Mouse (Mus musculus) erythroblast, embryonic 14.5 days (primary cell): Measurements from ENCODE around the gene Slc25a47. TPM values are rescaled to one million over a fixed set of nuclear protein-coding genes. Genes with fewer than 3 reads are reported as not detected.
"Not testable (repeated sequence)": the region's sequence is repeated elsewhere in the genome, so short reads cannot be mapped to it uniquely, and the experiment has no call there.

ENCODE experiments used
- H3K27me3 ChIP-seq: 2 replicates; pipeline ENCODE4 v1.6.1; 2012; ENCODE audit warnings: inconsistent platforms; ENCODE audit not compliant: control insufficient read depth
- H3K36me3 ChIP-seq: 2 replicates; pipeline ENCODE4 v1.6.1; 2012; ENCODE audit warnings: mild to moderate bottlenecking, inconsistent platforms; ENCODE audit not compliant: control insufficient read depth
- H3K4me1 ChIP-seq: 2 replicates; pipeline ENCODE4 v1.6.1; 2012; ENCODE audit warnings: inconsistent platforms; ENCODE audit not compliant: control insufficient read depth
- H3K4me3 ChIP-seq: replicated peaks from 2 replicates; pipeline ENCODE3; 2012; ENCODE audit warnings: moderate library complexity, mild to moderate bottlenecking, inconsistent platforms
- H3K9me3 ChIP-seq: 2 replicates; pipeline ENCODE4 v1.6.1; 2012; ENCODE audit warnings: low read length, inconsistent platforms, mixed read lengths; ENCODE audit not compliant: control insufficient read depth
- GATA1 ChIP-seq: IDR thresholded peaks from 2 replicates; pipeline ENCODE4 v1.6.1; 2012; ENCODE audit warnings: low read length, inconsistent platforms, mixed read lengths
- TAL1 ChIP-seq: IDR thresholded peaks from 3 replicates; pipeline ENCODE4 v1.6.1; 2012; ENCODE audit warnings: low read length, inconsistent platforms, mixed read lengths
- polyA plus RNA-seq: library from polyadenylated mRNA; stranded (reverse); fragments of >175 nt; gene quantifications from 2 replicates; pipeline ENCODE4 v1.2.3, GENCODE M21; 2012

Slc25a47 gene
- polyA plus RNA-seq, 1 experiment, result 0.19 TPM

DNA sequence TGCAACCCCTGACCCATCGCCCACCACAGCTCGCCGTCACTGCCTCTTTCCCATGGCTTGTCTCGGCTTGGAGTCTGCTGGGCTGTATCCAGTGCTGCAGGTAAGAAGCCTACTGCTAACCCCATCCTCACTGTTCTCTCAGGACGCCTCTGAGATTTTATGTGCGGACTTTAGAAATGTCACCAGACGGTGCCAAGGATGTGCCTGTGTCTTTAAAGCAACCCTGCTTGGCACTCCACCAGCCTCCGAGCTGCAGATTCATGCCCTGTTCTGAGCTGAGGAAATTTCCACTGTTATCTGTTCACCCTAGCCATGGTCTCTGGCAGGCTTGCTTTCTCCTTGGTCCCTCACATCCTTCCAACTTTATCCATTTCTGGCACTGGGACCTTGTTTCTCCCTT is 3.0 kb upstream of the Slc25a47 start:
- no peak overlapping the region for H3K4me3 ChIP-seq
- peaks cover 4% of the 10 kb centered on the region for H3K36me3 ChIP-seq
- TF ChIP-seq TAL1 (no peak), GATA1 (no peak)
- H3K27me3 ChIP-seq, result peaks cover 6% of the 10 kb centered on the region
- peaks cover 6% of the 10 kb centered on the region for H3K9me3 ChIP-seq
- peaks cover 32% of the 10 kb centered on the region for H3K4me1 ChIP-seq

DNA sequence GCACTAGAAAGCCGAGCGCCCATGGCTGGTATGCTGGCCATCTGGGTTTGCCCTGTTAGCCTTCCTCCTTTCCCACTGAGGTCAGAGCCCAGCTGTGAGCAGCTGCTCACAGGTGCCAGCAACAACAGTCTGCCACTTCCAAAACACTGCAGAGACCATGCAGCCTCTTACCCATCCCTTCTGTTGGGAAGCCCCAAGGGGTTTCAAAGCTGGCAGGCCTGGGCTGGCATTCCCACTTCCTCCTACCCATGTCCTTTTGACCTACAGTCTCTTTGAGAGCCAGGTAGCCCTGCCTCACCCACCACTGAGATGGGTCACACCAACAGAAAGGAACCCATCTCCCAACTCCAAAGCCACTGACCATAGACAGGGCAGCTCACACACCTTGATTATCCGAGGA is 2.4 kb upstream of the Slc25a47 start:
- Histone ChIP-seq H3K9me3 (peaks cover under 1% of the 10 kb centered on the region; the same call in 1 of the 2 replicates), H3K4me1 (peaks cover 34% of the 10 kb centered on the region), H3K36me3 (peaks cover 3% of the 10 kb centered on the region), H3K4me3 (no peak overlapping the region), H3K27me3 (peaks cover 6% of the 10 kb centered on the region)
- TF ChIP-seq TAL1, result no peak
- no peak for TF ChIP-seq GATA1

DNA sequence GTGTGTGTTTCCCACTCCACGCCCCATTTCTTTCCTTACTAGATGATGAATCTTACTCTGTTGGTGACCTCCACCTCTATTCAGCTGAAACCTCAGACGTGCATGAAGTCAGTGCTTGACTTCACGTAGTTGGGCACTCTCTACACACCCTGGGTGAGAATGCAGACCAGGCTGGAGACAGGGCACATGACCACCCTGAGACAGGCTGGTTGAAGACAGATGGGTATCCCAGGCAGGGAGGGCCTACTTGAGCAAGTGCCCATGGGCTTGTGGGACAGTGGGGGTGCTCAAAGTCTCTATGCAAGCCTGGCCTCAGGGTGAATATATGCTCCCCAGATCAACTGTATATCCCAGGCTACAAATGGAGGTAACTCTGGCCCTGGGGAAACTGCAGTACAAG is 1.5 kb upstream of the Slc25a47 start:
- peaks cover 34% of the 10 kb centered on the region for H3K4me1 ChIP-seq
- peaks cover 6% of the 10 kb centered on the region for H3K27me3 ChIP-seq
- peaks cover 3% of the 10 kb centered on the region for H3K36me3 ChIP-seq
- H3K9me3 ChIP-seq, result no peaks in the 10 kb centered on the region
- no peak overlapping the region for H3K4me3 ChIP-seq
- no peak for TF ChIP-seq GATA1
- no peak for TF ChIP-seq TAL1

DNA sequence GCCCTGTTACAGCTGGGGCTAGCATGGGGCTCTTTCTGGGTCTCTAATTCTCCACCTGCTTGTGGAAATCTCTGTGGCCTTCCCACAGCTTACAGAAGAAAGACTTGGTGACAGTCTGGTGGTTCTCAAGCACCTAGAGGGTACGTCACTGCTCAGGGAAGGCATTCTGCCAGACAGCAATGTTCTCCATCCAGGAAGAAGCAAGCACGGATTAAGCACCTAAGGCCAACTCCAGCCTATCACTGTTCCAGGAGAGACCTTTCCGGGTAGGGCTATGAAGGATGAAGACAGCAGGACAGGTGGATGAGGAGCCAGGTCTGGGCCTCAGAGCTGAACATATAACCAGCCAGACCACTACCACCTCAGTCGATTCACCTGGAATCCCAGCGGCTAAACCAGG is 1.1 kb upstream of the Slc25a47 start:
- H3K36me3 ChIP-seq, result peaks cover 3% of the 10 kb centered on the region
- TF ChIP-seq GATA1, result no peak
- H3K4me3 ChIP-seq, result peak overlapping the region; percentile 71
- peaks cover 6% of the 10 kb centered on the region for H3K27me3 ChIP-seq
- H3K9me3 ChIP-seq, result no peaks in the 10 kb centered on the region
- peaks cover 34% of the 10 kb centered on the region for H3K4me1 ChIP-seq

DNA sequence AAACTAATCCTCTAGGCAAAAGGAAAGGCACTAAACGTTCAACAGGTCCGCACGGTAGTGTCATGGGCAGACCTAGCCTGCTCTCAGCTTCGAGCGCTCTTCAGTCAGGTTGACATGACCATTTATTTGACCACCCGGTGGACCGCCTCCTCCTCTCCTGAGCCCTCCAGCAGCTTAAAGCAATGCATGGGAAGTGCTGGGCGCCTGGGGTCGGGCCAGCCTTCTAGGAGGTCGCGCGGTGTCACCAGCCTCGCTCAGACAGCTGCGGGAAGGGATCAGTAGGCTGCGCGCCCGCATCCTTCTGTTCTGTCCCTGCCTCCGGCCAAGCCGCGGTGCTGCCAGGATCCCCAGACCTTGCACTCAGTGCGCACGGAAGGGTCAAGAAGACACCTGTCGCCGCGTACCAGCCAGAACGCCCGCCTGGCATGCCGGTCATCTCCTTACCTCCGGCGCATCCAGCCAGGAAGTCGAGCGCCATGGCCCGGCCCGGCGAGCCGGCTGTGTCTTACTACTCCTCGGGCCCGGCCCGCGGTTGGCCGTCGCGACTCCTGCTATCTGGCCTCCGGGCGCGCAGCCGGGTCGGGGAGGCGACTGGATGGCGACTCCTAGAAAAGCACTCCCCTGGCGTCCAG is 522 bp upstream of the Slc25a47 start:
- H3K9me3 ChIP-seq, result no peaks in the 10 kb centered on the region
- peak overlapping the region; percentile 71 for H3K4me3 ChIP-seq
- H3K36me3 ChIP-seq, result peaks cover 3% of the 10 kb centered on the region
- H3K4me1 ChIP-seq, result peaks cover 34% of the 10 kb centered on the region
- no peak for TF ChIP-seq TAL1
- TF ChIP-seq GATA1, result no peak
- H3K27me3 ChIP-seq, result peaks cover 6% of the 10 kb centered on the region

DNA sequence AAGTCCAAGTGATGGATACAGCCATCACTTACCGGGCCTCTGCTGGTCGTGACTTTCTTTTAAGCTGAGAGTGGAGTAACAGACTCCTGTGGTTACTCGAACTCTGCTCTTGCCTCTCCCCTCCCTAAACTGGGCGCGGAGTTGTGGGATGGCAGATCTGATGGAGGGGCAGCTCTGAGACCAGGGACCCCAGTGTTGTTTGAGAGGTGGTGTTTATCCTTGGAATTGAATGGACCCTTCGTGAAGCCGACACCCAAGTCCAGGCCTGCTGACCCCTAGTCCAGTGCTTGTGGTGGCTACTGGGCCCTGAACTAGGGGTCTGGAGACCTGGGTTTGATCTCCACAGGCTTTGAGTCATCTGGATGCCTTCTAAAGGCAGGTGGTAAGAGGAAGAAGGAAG is 876 bp downstream of the Slc25a47 start:
- Histone ChIP-seq H3K4me1 (peaks cover 34% of the 10 kb centered on the region), H3K4me3 (peak overlapping the region; percentile 71), H3K36me3 (peaks cover 9% of the 10 kb centered on the region), H3K9me3 (no peaks in the 10 kb centered on the region), H3K27me3 (peaks cover 6% of the 10 kb centered on the region)
- TF ChIP-seq TAL1 (no peak), GATA1 (no peak)

DNA sequence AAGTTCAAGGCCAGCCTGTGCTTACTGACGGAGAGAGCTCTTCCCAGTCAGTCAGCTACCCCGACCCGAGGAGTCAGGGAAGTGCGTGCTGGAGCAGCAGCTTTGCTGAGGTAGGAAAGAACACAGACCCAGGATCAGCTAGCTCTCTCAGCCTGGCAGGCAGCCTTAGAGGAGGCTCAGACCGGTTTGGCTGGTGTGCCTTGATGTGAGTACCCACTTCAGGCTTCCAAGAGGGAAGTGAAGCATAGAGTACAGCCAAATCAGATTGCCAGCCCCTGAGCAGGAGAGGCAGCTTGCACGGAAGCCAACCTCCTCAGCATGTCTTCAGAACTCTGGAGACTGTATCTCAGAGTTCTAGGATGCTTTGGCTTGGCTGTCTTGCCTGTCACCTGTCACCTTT is 5.3 kb downstream of the Slc25a47 start:
- Histone ChIP-seq H3K4me3 (no peak overlapping the region), H3K4me1 (peaks cover 37% of the 10 kb centered on the region), H3K36me3 (peaks cover 19% of the 10 kb centered on the region), H3K9me3 (no peaks in the 10 kb centered on the region), H3K27me3 (no peaks in the 10 kb centered on the region)
- TF ChIP-seq GATA1 (no peak), TAL1 (no peak)

DNA sequence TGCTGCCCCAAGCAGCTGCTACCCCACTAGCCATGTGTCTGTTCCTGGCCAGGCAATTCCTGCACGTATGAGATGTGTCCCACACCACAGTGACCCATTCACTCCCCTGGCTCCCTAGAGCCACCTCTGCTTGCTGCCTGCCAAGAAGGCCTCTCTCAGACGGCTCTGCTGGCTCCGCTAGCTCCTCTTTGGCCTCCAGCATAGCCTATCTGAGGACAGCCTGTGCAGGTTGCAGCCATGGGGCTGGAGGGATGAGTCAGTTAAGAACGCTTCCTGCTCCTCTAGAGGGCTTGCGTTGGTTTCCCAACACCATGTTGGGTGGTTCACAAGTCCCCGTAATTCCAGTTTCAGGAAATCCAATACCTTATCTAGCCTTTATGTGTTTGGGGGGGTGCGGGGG is 6.8 kb downstream of the Slc25a47 start:
- TF ChIP-seq TAL1 (no peak), GATA1 (no peak)
- no peak overlapping the region for H3K4me3 ChIP-seq
- no peaks in the 10 kb centered on the region for H3K9me3 ChIP-seq
- no peaks in the 10 kb centered on the region for H3K27me3 ChIP-seq
- peaks cover 19% of the 10 kb centered on the region for H3K36me3 ChIP-seq
- peaks cover 22% of the 10 kb centered on the region for H3K4me1 ChIP-seq

DNA sequence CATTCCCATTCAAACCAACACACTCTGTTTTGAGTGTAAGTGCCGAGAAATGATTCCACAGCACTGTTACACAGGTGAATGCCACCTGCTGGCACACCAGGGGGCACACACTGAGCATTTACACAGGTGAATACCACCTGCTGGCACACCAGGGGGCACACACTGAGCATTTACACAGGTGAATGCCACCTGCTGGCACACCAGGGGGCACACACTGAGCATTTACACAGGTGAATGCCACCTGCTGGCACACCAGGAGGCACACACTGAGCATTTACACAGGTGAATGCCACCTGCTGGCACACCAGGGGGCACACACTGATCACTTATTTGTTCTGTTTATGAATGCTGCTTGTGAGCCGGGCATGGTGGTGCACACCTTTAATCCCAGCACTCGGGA is 12.2 kb downstream of the Slc25a47 start:
- not testable (repeated sequence) for H3K9me3 ChIP-seq, H3K27me3 ChIP-seq, H3K36me3 ChIP-seq, H3K4me3 ChIP-seq
- H3K4me1 ChIP-seq, result peaks cover 19% of the 10 kb centered on the region

DNA sequence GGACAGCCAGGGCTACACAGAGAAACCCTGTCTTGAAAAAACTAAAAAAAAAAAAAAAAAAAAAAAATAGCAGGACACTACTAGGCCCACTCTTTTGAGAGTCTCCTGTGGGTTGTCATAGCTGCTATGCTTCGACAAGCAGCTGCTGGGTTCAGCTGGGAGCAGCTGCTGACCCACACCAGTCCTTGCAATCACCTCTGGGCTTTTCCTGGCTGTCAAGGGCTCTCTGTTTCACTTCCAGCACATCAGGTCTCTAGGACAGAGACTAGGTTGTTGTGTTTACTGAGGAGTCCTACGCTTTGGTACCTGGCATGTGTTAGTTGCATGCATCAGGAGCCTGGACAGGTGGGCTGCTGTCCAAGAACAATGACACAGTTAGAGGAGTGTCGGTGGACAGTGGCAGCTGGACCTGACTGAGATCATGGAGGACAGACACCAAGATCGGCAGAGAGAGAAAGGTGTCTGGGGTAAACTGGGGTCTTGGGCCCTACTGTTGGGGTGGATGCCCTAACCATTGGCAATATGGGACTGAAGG is 13.7 kb downstream of the Slc25a47 start:
- Histone ChIP-seq H3K36me3 (no peaks in the 10 kb centered on the region; the same call in 1 of the 2 replicates), H3K4me3 (no peak overlapping the region), H3K4me1 (peaks cover 11% of the 10 kb centered on the region), H3K27me3 (no peaks in the 10 kb centered on the region), H3K9me3 (no peaks in the 10 kb centered on the region)
- no peak for TF ChIP-seq GATA1
- TF ChIP-seq TAL1, result no peak
